Mouse (Mus musculus) megakaryocyte-erythroid progenitor cell, adult 5-6 weeks (primary cell): ENCODE measurements around the gene Gm29582. TPM values are rescaled to one million over a fixed set of nuclear protein-coding genes. Genes with fewer than 3 reads are reported as not detected.
"Not testable (repeated sequence)": the region's sequence is repeated elsewhere in the genome, so short reads cannot be mapped to it uniquely, and the experiment has no call there.

Source experiments
- ATAC-seq: replicated peaks from 2 replicates; pipeline ENCODE4 v1.8.0; 2016; ENCODE audit warnings: mild to moderate bottlenecking, inconsistent platforms; ENCODE audit not compliant: severe bottlenecking, poor library complexity, low FRiP score, low TSS enrichment
- total RNA-seq, 2 experiments: library from RNA; stranded (forward) in 1 of 2; stranded (reverse) in 1 of 2; fragments of 200-1000, 215-1000 nt in 1 of 2; fragments of >200 nt in 1 of 2; fragmentation: Nextera tagmentation in 1 of 2; gene quantifications; 2 replicates each; pipeline ENCODE4 v1.2.3; 2014 to 2017

The Gm29582 gene
- total RNA-seq (2014; fragmentation: Nextera tagmentation), result not detected in 2 replicates
- not detected in 2 replicates for total RNA-seq (2017)

DNA sequence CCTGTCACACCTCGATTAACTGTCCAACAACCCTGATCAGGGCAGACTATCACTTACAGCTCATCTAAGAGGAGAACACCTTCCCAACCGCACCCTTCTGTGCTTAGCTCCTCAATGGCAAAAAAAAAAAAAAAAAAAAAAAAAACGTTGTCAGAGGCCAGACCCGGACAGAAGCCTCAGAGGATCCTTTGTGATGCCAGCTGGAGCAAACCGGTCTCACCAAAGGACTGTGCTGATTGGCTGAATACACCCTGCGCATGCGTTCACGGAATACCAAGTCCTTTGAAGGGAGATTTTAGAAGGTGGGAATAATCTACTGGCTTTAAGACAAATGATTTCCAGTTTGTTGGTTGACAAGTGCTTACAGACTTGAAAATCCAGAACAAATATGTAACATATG, at the start of gene Gm29582:
TSS of gene Gm29582 (minus strand) at position 101 of the 400 bp plus-strand sequence.
- not testable (repeated sequence) for ATAC-seq
